Mouse (Mus musculus): ENCODE data around the gene Btbd35f13.
"Not testable (repeated sequence)": the region's sequence is repeated elsewhere in the genome, so short reads cannot be mapped to it uniquely, and the experiment has no call there.

Gene Btbd35f13

GRCm38 (mm10) chrX:33656872-33657271 is at the start of gene Btbd35f13:
TSS of gene Btbd35f13 (plus strand) at chrX:33657172.
- DNase-seq (ENCODE audit: extremely low spot score, low spot score), result not testable (repeated sequence)

- DNase-seq (ENCODE audit: extremely low spot score, low spot score), result not testable (repeated sequence)
Observed at GRCm38 (mm10) chrX:33702249-33702648, 45.3 kb downstream of the Btbd35f13 start, which contains the start of gene Btbd35f14. TSS of gene Btbd35f14 (minus strand) at chrX:33702349.
